Mouse (Mus musculus) small intestine, adult 2 months (tissue): ENCODE measurements at regions not wholly inside any gene's neighbourhood (a gene's known extent, or its start where the extent isn't known, plus 50 kb on each side); places are given as distances from the start of the nearest gene placed in this dataset.

ENCODE experiments used
- H3K27ac ChIP-seq: fragments of 200-500 bp; 2 replicates; pipeline ENCODE4 v1.5.1; 2012; ENCODE audit warnings: low read depth, low read length, control low read depth, inconsistent platforms; ENCODE audit not compliant: insufficient read depth
- H3K27me3 ChIP-seq: fragments of 200-500 bp; 2 replicates; pipeline ENCODE4 v1.6.1; 2012; ENCODE audit warnings: mild to moderate bottlenecking, moderate library complexity, low read length, inconsistent platforms; ENCODE audit not compliant: control insufficient read depth, insufficient read depth
- H3K36me3 ChIP-seq: fragments of 200-500 bp; 2 replicates; pipeline ENCODE4 v1.6.1; 2012; ENCODE audit warnings: mild to moderate bottlenecking, low read length, control low read depth, inconsistent platforms; ENCODE audit not compliant: control insufficient read depth, insufficient read depth
- H3K4me1 ChIP-seq: fragments of 200-500 bp; 2 replicates; pipeline ENCODE4 v1.6.1; 2012; ENCODE audit warnings: low read length, inconsistent platforms, mixed read lengths; ENCODE audit not compliant: control insufficient read depth, insufficient read depth, insufficient read length
- H3K4me3 ChIP-seq: fragments of 200-500 bp; 2 replicates; pipeline ENCODE4 v1.5.1; 2012; ENCODE audit warnings: low read depth, mild to moderate bottlenecking, control low read depth, inconsistent platforms, low read length, moderate library complexity
- CTCF ChIP-seq: fragments of 200-500 bp; IDR thresholded peaks from 2 replicates; pipeline ENCODE4 v1.5.1; 2012; ENCODE audit warnings: low read depth, mild to moderate bottlenecking, control low read depth, inconsistent platforms, low read length, moderate library complexity, mixed read lengths; ENCODE audit not compliant: insufficient replicate concordance, insufficient read length; ENCODE audit errors: extremely low read depth
- POLR2A ChIP-seq: fragments of 200-500 bp; IDR thresholded peaks from 2 replicates; pipeline ENCODE4 v1.6.1; 2012; ENCODE audit warnings: low read depth, mild to moderate bottlenecking, control low read depth, inconsistent platforms, low read length, moderate library complexity
- WGBS: fragments of 180-500 bp; shearing (Covaris S2); methylation state at CpG from one replicate; pipeline ENCODE4 v1.1.7; 2018; 5-methylcytosine and 5-hydroxymethylcytosine counted together

DNA sequence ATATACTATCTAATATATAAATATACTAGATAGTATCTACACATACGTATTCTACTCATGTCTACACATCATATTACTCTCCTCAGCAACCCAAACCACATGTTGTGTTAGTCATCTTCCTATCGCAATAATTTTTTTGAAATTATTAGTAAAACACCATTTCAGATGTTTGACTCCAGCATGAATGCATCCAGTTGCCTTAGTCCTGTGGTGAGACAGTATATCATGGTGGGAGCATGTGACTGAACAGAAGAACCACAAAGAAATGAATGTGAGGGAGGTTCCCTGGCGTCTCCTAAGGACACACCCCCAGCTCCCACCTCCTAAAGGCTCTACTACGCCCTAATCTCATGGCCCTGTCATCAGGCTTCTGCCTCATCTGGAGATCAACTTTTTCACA is 143.5 kb upstream of the Serp2 start:
- Histone ChIP-seq H3K27ac (no peak overlapping the region), H3K4me1 (peaks cover 15% of the 10 kb centered on the region; the same call in 1 of the 2 replicates), H3K4me3 (no peak overlapping the region), H3K36me3 (no peaks in the 10 kb centered on the region), H3K27me3 (no peaks in the 10 kb centered on the region)
- WGBS: 92% methylated on average over 4 of the region's 4 CpGs
- TF ChIP-seq CTCF: no peak
- no peak for TF ChIP-seq POLR2A

DNA sequence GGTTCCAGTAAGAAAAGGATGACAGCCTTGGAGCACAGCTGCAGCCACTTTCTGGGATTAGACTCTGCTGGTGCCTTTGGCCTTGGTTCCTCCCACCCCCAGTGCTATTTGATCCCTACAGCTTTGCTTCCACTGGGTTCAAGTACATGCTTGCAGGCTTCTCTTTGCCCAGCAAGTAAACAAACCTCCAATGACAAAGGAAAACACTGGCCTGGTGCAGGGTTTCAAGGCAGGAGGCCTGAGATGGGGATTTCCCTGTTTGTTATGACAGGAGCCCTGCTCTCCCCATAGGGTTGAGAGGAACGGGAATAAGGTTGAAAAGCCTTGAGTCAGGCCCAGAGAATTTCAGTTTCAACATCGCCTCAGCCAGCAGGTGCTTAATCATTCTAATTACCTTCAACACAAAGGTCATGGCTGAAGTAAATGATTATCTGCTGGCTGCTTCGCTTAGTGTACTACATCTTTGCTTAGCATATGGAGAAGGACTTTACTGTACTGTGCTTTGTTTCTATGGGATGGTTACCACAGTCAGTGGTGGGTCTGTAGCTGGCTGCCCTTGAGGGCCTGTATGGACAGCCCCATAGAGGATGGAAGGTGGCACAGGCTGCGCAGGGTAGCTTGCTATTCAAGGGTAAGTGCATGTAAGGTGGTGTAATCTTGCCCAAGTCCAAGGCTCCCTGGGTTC is 142.2 kb upstream of the Serp2 start:
- H3K27ac ChIP-seq: peak overlapping the region; percentile 87
- H3K4me3 ChIP-seq: no peak overlapping the region
- no peaks in the 10 kb centered on the region for H3K27me3 ChIP-seq
- 22% methylated on average over 4 of the region's 4 CpGs for WGBS
- TF ChIP-seq POLR2A (no peak), CTCF (no peak)
- no peaks in the 10 kb centered on the region for H3K36me3 ChIP-seq
- peaks cover 15% of the 10 kb centered on the region; the same call in 1 of the 2 replicates for H3K4me1 ChIP-seq

DNA sequence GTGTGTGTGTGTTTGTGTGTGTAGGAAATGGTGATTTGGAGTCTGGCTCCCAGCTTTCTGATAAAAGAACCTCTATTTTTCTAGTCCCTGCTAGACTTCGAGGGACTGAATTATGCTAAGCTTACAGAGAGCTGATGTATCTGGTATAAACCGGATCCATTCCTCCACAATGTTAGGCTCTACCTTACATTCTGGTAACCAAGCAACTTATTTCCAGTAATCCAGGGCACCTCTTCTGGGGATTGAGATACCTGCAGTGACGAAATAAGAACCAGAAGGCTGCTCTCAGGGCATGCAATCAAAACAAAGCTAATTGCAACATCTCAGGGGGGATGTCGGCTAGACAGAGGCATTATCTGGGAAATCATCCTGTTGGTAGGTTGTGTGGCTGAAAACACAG is 140.0 kb upstream of the Serp2 start:
- TF ChIP-seq POLR2A (no peak), CTCF (no peak)
- H3K27me3 ChIP-seq: no peaks in the 10 kb centered on the region
- H3K4me3 ChIP-seq: no peak overlapping the region
- peaks cover 14% of the 10 kb centered on the region; the same call in 1 of the 2 replicates for H3K4me1 ChIP-seq
- WGBS: 82% methylated on average over 4 of the region's 4 CpGs
- H3K36me3 ChIP-seq: no peaks in the 10 kb centered on the region
- no peak overlapping the region for H3K27ac ChIP-seq

DNA sequence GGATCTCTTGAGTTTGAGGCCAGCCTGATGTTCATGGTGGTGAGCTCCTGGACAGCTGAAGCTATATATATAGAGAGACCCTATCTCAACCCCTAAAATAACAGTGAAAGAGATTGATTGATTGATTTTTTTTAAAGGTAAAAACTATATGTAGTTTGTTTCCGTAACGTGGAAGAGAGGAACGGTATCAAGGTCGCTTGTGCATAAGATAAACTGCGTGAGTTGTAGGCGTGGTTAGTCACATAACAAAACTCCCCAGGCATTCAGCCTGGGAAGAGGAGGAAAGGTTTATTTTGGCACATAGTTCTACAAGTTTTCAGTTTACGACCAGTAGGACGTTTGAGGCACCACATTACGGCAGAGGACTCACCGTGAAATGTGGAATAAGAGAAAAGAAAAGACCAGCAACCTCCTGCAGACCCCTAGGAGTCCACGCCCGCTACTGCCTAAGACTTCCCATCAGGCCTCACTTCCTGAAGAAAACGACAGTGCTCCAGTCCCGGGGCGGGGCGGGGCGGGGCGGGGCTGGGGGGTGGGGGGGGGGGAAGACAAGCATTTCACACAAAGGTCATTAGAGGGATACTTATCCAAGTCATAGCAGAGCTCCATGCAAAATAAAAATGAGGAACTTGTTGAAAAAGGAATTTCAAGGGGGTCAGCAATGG is 139.1 kb upstream of the Serp2 start:
- no peak overlapping the region for H3K4me3 ChIP-seq
- 15% methylated on average over 18 of the region's 18 CpGs for WGBS
- H3K36me3 ChIP-seq: no peaks in the 10 kb centered on the region
- peaks cover 14% of the 10 kb centered on the region; the same call in 1 of the 2 replicates for H3K4me1 ChIP-seq
- TF ChIP-seq POLR2A (no peak), CTCF (no peak)
- no peaks in the 10 kb centered on the region for H3K27me3 ChIP-seq
- H3K27ac ChIP-seq: peak overlapping the region; percentile 44; the same call in 1 of the 2 replicates

- 61% methylated on average over 8 of the region's 8 CpGs for WGBS
- no peaks in the 10 kb centered on the region for H3K36me3 ChIP-seq
- peaks cover 14% of the 10 kb centered on the region; the same call in 1 of the 2 replicates for H3K4me1 ChIP-seq
- no peak overlapping the region for H3K4me3 ChIP-seq
- no peak for TF ChIP-seq CTCF
- TF ChIP-seq POLR2A: no peak
- no peaks in the 10 kb centered on the region for H3K27me3 ChIP-seq
- no peak overlapping the region for H3K27ac ChIP-seq
Observed at GRCm38 (mm10) chr14:76694894-76695293, 138.2 kb upstream of the Serp2 start.

GRCm38 (mm10) chr14:76693351-76694317 is 136.9 kb upstream of the Serp2 start:
- peaks cover 7% of the 10 kb centered on the region; the same call in 1 of the 2 replicates for H3K4me1 ChIP-seq
- no peaks in the 10 kb centered on the region for H3K27me3 ChIP-seq
- WGBS: 37% methylated on average over 15 of the region's 15 CpGs
- no peak overlapping the region for H3K4me3 ChIP-seq
- no peak overlapping the region for H3K27ac ChIP-seq
- TF ChIP-seq POLR2A: no peak
- no peak for TF ChIP-seq CTCF
- no peaks in the 10 kb centered on the region for H3K36me3 ChIP-seq

GRCm38 (mm10) chr14:76687971-76688407 is 131.3 kb upstream of the Serp2 start:
- H3K4me3 ChIP-seq: no peak overlapping the region
- H3K36me3 ChIP-seq: no peaks in the 10 kb centered on the region
- WGBS: 37% methylated on average over 10 of the region's 10 CpGs
- no peaks in the 10 kb centered on the region for H3K27me3 ChIP-seq
- TF ChIP-seq CTCF (no peak), POLR2A (no peak)
- H3K27ac ChIP-seq: no peak overlapping the region
- H3K4me1 ChIP-seq: no peaks in the 10 kb centered on the region; the same call in 1 of the 2 replicates
